Mouse (Mus musculus): ENCODE results near the gene Rmnd5a.

DNA sequence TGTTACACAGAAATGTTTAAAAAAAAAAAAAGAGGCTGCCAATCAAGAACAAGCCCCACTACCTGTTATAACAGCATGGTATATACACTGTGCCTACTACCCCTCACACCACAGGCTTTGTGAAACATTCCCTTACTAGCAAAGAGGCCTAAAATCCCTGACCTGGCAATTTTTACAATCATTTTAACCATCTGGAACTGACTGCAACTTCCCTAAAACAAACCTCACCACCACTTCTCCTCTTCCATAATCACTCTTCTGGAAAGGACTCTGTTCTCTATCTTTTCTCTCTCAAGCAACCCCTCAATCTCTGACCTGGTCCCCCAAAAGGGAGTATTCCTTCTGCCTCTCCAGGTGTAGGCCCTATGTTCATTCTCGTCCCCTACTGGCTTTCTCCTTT lies 2.4 kb downstream of the Rmnd5a start:
- TF ChIP-seq CTCF (conservative IDR thresholded peaks at IDR 0.05; ENCODE audit: insufficient read depth, insufficient read length, low read depth, low read length) (no peak), POLR2A (IDR thresholded peaks at IDR 0.05; ENCODE audit: low read depth, low read length) (no peak)

Data from kidney, adult 2 months (tissue).